Mouse (Mus musculus): Measurements from ENCODE around the gene Fpr3. TPM values are rescaled to one million over a fixed set of nuclear protein-coding genes. Genes with fewer than 3 reads are reported as not detected.
"Not testable (repeated sequence)": the region's sequence is repeated elsewhere in the genome, so short reads cannot be mapped to it uniquely, and the experiment has no call there.

The Fpr3 gene
- total RNA-seq, 2 experiments from 2014 or later = not detected

- no peak for DNase-seq (ENCODE audit: low spot score in 2 of 2)
These were observed 8.3 kb upstream of the Fpr3 start for GRCm38 (mm10) chr17:17879347-17879746.

- no peak for DNase-seq (ENCODE audit: low spot score in 2 of 2)
These were observed 5.0 kb upstream of the Fpr3 start for GRCm38 (mm10) chr17:17882672-17883071.

GRCm38 (mm10) chr17:17883840-17884239, 3.8 kb upstream of the Fpr3 start, which contains the start of gene Fpr1:
Gene Fpr1 (minus strand): TSS chr17:17883940.
- no peak for DNase-seq (ENCODE audit: low spot score in 2 of 2)

- no peak for DNase-seq (ENCODE audit: low spot score in 2 of 2)
These were observed 2.2 kb downstream of the Fpr3 start for GRCm38 (mm10) chr17:17889732-17890425.

- peak; percentile 34 to 39 for DNase-seq (ENCODE audit: low spot score in 2 of 2)
These were observed 8.4 kb downstream of the Fpr3 start for GRCm38 (mm10) chr17:17896039-17896438.

GRCm38 (mm10) chr17:17899268-17899667, 11.6 kb downstream of the Fpr3 start:
- peak in 1 of 2 experiments; percentile 19 for DNase-seq (ENCODE audit: low spot score in 2 of 2)

- DNase-seq (ENCODE audit: low spot score in 2 of 2) = no peak
These were observed 13.1 kb downstream of the Fpr3 start for GRCm38 (mm10) chr17:17900768-17901167.

GRCm38 (mm10) chr17:17909636-17910421, 22.2 kb downstream of the Fpr3 start:
- peak; percentile 76 to 83 for DNase-seq (ENCODE audit: low spot score in 2 of 2)

- DNase-seq (ENCODE audit: low spot score in 2 of 2) = not testable (repeated sequence)
These were observed 25.0 kb downstream of the Fpr3 start for GRCm38 (mm10) chr17:17912618-17913017.

GRCm38 (mm10) chr17:17917376-17917775, 29.7 kb downstream of the Fpr3 start:
- no peak for DNase-seq (ENCODE audit: low spot score in 2 of 2)

- no peak for DNase-seq (ENCODE audit: low spot score in 2 of 2)
These were observed 30.1 kb downstream of the Fpr3 start for GRCm38 (mm10) chr17:17917782-17918181.

GRCm38 (mm10) chr17:17973443-17973842, 85.8 kb downstream of the Fpr3 start:
- no peak for DNase-seq (ENCODE audit: low spot score in 2 of 2)

- not testable (repeated sequence) for DNase-seq (ENCODE audit: low spot score in 2 of 2)
These were observed 93.6 kb downstream of the Fpr3 start for GRCm38 (mm10) chr17:17981232-17981631.

- DNase-seq (ENCODE audit: low spot score in 2 of 2) = no peak
These were observed 117.1 kb downstream of the Fpr3 start for GRCm38 (mm10) chr17:18004752-18005151.

Other genes with a start within 250 kb of the Fpr3 start
- gene Vmn2r90, start 184.1 kb upstream of the Fpr3 start, total RNA-seq (2021) = not detected
- 100 to 1,000 TPM in 1 of 2 experiments, 10 to 100 TPM in 1; 79.2 to 100 TPM for gene Spaca6, start 60.7 kb upstream of the Fpr3 start, total RNA-seq (2021)
- gene Has1, start 32.6 kb upstream of the Fpr3 start, total RNA-seq (2021) = under 1 TPM; 0.20 to 0.34 TPM
- gene Fpr1, start 3.9 kb upstream of the Fpr3 start, total RNA-seq (2021) = not detected
- under 1 TPM in 1 of 2 experiments, not detected in 1; 0.57 TPM for gene Fpr2, start within 50 bp of the Fpr3 start, total RNA-seq (2021)
- not detected for gene Fpr-rs4, start 133.9 kb downstream of the Fpr3 start, total RNA-seq (2021)
- under 1 TPM; 0.11 TPM for gene Vmn2r124, start 161.6 kb downstream of the Fpr3 start, total RNA-seq (2021)
- not detected for gene Vmn2r91, start 197.2 kb downstream of the Fpr3 start, total RNA-seq (2021)